Mouse (Mus musculus): ENCODE measurements at regions not wholly inside any gene's neighbourhood (a gene's known extent, or its start where the extent isn't known, plus 50 kb on each side); places are given as distances from the start of the nearest gene placed in this dataset.

DNA sequence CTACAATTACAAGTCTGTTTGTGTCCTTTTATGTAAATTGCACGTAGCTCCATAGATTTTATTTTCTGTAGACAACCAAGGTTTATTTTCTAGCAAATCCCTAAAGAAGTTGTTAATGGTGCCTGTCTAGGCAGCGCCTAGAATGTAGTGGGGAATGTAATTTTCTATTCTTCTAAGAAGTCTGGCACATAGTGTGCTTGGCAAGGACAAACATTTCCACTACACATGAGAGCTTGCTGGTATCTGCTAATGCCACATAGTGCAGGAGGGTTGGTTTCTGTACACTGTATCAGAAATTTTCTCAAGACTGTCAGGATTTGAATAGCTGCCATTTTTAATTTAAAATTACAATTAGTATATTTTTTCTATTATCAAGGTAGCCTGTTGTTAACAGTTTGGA lies 385.3 kb downstream of the Nedd1 start:
- TF ChIP-seq CTCF (IDR thresholded peaks at IDR 0.05; ENCODE audit: borderline replicate concordance, insufficient read depth, low read length), result no peak
- TF ChIP-seq POLR2A (IDR thresholded peaks at IDR 0.05; ENCODE audit: low read depth, low read length), result no peak
